Mouse (Mus musculus) T-cell, adult 66 days (primary cell): Measurements from ENCODE around the gene Gm21256. TPM values are rescaled to one million over a fixed set of nuclear protein-coding genes. Genes with fewer than 3 reads are reported as not detected.

Source experiments
- total RNA-seq, 2 experiments: library from RNA; stranded (reverse); gene quantifications; 3 replicates in 1 of 2; 4 replicates in 1 of 2; pipeline ENCODE4 v1.2.4; 2023

Gm21256 gene
- not detected for total RNA-seq

DNA sequence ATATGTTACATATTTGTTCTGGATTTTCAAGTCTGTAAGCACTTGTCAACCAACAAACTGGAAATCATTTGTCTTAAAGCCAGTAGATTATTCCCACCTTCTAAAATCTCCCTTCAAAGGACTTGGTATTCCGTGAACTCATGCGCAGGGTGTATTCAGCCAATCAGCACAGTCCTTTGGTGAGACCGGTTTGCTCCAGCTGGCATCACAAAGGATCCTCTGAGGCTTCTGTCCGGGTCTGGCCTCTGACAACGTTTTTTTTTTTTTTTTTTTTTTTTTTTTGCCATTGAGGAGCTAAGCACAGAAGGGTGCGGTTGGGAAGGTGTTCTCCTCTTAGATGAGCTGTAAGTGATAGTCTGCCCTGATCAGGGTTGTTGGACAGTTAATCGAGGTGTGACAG is at the start of gene Gm21256:
Gm21256 (plus strand) TSS at position 301 of the 400 bp plus-strand sequence.

Other genes starting within 250 kb of the Gm21256 start
- gene Gm21170, start 240.1 kb downstream of the Gm21256 start, total RNA-seq = not detected